Mouse (Mus musculus): ENCODE results near the gene Susd1.

Susd1 gene

DNA sequence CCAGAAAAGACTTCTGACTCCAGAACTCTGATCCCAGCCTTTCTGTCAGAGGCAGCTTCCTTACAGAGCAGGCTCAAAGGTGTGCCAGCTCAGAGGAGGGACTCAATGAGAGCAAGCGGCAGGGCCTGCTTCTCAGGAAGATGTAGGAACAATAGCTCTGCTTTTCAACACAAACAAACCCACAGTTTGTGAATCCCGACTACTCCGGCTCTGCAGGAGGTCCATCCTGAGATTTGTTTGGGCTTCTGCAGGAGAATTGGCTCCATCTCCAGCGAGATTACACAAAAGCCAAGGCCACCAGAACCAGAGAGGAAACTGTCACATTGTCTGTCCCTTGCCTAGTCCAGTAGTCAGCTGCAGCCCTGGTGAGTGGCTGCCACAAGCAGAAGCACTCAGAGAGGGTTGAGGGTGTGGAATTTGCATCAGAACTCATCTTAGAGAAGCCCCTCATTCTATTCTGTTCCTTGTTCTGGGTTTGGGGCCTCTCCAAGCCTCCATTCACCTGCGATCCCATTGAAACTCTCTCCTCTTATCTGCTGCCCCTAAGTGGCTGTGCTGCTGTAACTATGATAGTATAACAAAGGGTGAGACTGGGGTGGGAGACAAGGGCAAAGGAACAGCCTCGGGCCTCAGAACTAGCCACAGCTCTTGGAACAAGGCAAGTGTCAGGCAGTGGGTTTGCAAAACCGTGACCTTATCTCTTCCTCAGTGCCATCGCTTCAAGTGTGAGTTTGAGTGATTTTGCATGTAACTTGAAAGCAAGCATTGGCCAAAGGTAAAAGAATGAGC is 155.5 kb downstream of the Susd1 start:
- no peak for DNase-seq (ENCODE audit: low spot score)

DNA sequence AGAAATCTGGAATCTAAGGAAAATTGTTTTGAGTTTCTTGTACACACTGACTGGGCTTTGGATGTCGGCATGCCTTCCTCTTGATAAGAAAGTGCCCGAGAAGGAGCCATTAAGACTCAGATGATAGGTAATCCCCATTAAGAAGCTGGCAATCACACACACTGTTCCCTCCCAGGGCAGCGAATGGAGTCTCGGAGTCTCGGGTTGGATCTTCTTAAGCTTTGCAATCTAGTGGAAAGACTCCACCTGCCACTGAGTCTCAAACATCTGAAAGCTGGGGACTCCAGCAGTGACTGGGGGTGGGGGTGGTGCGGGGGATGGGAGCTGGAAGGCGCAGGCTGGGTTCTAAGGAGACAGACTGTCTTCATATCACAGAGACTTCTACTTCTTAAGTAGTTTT is 156.3 kb downstream of the Susd1 start:
- no peak for DNase-seq (ENCODE audit: low spot score)

DNA sequence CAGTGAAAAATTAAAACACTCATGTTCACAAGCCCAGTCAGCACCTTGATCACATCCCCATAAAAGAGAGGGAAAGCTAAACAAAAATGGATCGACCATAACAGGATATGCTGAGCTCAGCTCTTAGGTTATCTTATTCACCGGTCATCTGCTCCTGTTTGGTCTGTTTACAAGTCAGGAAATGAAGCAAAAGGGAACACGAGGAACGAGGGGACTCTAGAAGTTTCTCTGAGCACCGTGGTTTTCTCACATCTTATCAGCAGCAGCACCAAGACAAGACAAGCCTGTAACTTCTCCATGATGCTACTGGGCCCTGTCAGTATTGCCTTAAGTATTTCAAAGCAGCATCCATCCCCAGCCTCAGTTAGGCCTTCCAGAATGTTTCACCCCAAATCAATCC is 157.6 kb downstream of the Susd1 start:
- no peak for DNase-seq (ENCODE audit: low spot score)

DNA sequence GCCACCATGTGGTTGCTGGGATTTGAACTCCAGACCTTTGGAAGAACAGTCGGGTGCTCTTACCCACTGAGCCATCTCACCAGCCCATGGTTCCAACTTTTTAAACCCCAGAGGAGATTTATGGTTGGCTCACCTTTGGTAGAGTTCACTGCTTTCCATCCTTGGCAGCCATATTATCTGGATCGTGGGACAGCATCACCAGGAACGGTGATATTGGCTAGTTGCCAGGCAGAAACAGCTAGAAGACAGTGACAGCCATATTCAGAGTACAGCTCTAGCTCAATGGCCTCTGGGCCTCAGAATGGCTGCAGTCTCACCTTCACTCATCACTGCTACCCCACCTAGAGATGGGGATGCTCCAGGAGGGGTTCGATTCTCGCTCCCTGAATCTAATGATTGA is 159.3 kb downstream of the Susd1 start:
- no peak for DNase-seq (ENCODE audit: low spot score)

DNA sequence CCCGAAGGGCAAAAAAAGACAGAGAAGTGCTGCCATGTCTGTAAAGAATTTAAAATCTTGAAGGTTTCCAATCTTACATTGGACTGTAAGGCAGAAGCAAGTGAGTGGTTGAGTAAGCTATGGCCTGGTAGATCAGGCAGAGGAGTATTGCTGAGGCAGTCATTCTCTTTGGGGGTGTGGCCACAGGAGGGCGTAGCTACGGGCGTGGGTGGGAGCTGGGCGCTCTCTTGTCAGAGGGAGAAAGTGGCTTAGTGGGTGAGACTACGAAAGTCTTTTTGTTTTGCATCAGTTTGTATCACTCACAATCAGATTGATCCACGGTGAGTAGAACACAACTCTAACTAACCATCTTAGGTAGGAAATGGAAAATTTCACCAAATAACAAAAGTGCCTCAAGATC is 160.0 kb downstream of the Susd1 start:
- no peak for DNase-seq (ENCODE audit: low spot score)

DNA sequence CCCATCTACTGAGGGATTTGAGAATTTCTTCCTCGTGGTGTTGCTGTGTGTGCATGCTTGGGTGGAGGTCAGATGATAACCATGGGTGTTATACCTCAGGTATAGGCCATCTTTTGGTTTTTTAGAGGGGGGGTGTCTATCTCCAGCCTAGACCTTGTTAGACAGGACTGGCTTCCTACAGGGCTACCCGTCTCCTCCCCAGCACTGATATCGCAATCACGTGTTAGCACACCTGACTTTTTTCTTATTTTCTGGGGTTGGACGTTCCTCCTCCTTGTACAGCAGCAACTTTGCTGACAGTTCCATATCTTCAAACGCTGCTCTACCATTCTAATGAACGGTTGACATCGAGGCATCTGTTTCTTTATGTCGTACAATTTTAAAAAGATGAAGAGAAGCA is 160.5 kb downstream of the Susd1 start:
- no peak for DNase-seq (ENCODE audit: low spot score)

DNA sequence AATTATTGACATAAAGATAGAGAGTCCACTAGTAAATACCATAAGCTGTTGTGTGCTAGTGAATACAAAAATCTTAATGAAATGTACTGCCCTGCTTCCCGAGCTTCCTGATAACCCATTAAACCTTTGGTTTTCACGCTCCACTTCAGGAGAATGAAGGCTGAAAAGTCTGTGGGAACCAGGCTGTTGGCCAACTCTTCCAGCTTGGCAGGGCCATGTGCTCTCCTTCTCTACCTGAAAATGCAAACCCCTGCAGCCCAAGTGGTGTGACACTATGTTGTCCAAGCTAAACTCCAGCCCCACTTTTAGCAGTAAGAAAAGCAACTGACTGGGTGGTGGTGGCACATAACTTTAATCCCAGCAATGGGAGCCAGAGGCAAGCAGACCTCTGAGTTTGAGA is 162.5 kb downstream of the Susd1 start:
- DNase-seq (ENCODE audit: low spot score): no peak

DNA sequence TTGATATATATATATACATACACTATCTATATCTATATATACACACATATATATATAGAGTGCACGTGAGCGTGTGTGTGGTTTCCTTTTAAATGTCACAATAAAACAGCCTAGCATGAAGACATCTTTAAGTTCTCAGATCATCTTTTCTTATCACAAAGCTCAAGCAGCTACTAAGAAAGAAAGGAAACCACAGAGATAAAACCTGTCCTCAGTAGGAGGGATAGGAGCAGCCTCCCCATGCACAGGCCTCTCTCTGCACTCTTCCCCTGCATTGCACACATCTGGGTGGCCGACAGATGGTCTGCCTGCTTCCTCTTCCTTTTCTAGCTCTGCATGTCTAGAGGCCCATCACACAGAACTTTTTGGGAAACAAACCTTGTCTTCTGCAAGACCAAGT is 162.9 kb downstream of the Susd1 start:
- no peak for DNase-seq (ENCODE audit: low spot score)

DNA sequence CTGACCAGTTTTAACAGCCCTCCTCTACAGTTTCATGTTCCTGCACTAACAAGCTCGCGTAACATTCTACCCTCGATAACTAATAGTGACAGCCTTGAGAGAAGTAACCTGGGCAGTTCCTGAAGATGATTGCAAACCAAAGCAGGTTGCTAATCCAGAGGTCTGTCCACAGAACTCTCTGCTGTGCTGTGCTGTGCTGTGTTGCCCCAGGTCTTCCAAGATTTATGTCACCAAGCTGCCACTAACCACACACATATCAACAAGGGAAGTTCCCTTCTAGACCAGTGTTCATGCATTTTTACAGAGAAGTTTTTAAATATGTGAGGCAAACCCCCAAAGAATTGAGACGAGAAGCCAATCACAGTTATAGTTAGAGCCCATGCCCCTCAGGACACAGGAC is 164.3 kb downstream of the Susd1 start:
- DNase-seq (ENCODE audit: low spot score): no peak

DNA sequence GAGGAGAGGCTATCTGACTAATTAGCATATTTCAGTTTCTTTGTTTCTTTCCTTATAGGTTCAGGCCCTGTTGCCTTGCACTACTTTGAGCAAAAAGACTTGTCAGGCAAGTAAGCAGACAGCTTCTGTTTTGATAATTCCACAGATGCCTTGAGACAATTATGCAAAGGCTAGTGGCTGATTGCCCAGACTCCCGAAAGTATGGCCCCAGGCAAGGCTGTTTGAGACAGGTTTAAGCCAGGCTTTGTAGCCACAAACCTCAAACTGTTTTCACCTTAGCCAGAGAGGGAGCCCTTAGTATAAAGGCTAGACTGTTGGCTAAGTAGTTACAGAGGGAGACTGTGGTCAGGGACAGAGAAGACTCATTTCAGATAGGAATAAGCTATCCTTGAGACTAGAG is 165.1 kb downstream of the Susd1 start:
- DNase-seq (ENCODE audit: low spot score): peak; percentile 46

DNA sequence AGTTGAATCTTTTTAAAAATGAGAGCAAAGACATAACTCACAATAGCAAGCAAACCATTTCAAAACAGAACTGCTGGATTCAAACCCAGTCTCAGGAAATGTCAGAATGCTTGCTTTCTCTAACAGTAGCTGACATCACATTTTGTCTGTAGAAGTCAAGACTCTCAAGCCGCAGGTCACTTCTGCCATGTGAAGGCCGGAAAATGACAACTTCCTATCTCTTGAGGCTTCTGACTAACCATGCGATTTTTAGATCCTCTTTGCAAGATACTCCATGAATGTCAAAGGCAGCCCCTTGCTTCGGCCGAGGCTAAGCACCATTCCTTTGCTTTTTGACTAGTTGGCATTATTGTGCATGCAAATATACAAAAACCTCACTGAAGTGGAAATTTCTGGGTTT is 172.8 kb downstream of the Susd1 start:
- DNase-seq (ENCODE audit: low spot score): no peak

DNA sequence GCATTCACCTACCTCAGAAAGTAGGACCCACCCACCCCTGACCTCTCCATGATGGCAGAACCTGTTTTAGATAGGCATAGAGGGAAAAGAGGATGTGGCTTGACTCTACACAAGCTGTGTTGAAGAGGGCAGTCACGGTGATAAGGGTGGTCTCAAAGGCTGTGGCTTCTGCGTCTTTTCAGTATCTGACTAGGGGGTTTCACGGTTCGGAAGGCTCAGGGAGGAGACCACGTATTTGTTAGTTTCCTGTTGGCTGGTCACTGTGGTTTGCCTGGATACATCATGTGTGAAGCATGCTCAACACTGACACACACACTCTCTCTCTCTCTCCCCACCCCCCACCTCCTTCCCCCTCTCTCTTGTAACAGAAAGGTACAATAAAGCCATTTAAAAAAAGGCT is 173.3 kb downstream of the Susd1 start:
- no peak for DNase-seq (ENCODE audit: low spot score)
